Mouse (Mus musculus) liver, embryonic 14.5 days (tissue): ENCODE measurements at regions not wholly inside any gene's neighbourhood (a gene's known extent, or its start where the extent isn't known, plus 50 kb on each side); places are given as distances from the start of the nearest gene placed in this dataset.

Source experiments
- ATAC-seq: fragments of 200-750 bp; cut with Nextera tagmentation; 2 replicates; pipeline ENCODE4 v1.8.0; 2017; ENCODE audit warnings: moderate number of reproducible peaks, mild to moderate bottlenecking, moderate library complexity; ENCODE audit not compliant: insufficient read depth
- DNase-seq, 3 experiments: peaks; one replicate each; pipeline ENCODE4 v3.0.0-alpha.2; 2012 to 2013; ENCODE audit warnings: low read depth in 3 of 3, low spot score in 3 of 3
- H3K27ac ChIP-seq: fragments of 300-500 bp; sonication (generic); 2 replicates; pipeline ENCODE4 v1.5.1; 2014; ENCODE audit warnings: moderate library complexity, mild to moderate bottlenecking, control low read depth, inconsistent platforms
- H3K27me3 ChIP-seq: fragments of 300-500 bp; sonication (generic); 2 replicates; pipeline ENCODE4 v1.6.1; 2014; ENCODE audit warnings: mild to moderate bottlenecking, low read length, moderate library complexity; ENCODE audit not compliant: control insufficient read depth, insufficient read depth
- H3K36me3 ChIP-seq: fragments of 300-500 bp; sonication (generic); replicated peaks from 2 replicates; pipeline ENCODE4 v1.6.1; 2014; ENCODE audit warnings: low read depth; ENCODE audit not compliant: control insufficient read depth, insufficient read depth
- H3K4me1 ChIP-seq, 2 experiments: fragments of 200-500 bp in 1 of 2; fragments of 300-500 bp in 1 of 2; sonication (generic) in 1 of 2; replicated peaks; 2 replicates each; pipeline ENCODE4 v1.6.1; 2012 to 2014; ENCODE audit warnings: antibody characterized with exemption in 1 of 2, inconsistent platforms in 1 of 2, low read length in 1 of 2; ENCODE audit not compliant: control insufficient read depth in 2 of 2, insufficient read depth in 2 of 2
- H3K4me2 ChIP-seq: fragments of 300-500 bp; sonication (generic); 2 replicates; pipeline ENCODE4 v1.6.1; 2014; ENCODE audit warnings: low read depth, mild to moderate bottlenecking, control low read depth, moderate library complexity
- H3K4me3 ChIP-seq, 2 experiments: fragments of 200-500 bp in 1 of 2; fragments of 300-500 bp in 1 of 2; sonication (generic) in 1 of 2; 2 replicates each; pipeline ENCODE4 v1.5.1; 2012 to 2014; ENCODE audit warnings: low read depth in 2 of 2, low read length in 2 of 2, mild to moderate bottlenecking in 2 of 2, control low read depth in 1 of 2, inconsistent platforms in 1 of 2, moderate library complexity in 1 of 2; ENCODE audit not compliant: insufficient read depth in 1 of 2
- H3K9ac ChIP-seq: fragments of 300-500 bp; sonication (generic); replicated peaks from 2 replicates; pipeline ENCODE4 v1.6.1; 2014; ENCODE audit warnings: mild to moderate bottlenecking, control low read depth, moderate library complexity
- H3K9me3 ChIP-seq: fragments of 300-500 bp; sonication (generic); 2 replicates; pipeline ENCODE4 v1.6.1; 2016; ENCODE audit warnings: low read length, mixed read lengths; ENCODE audit not compliant: control insufficient read depth
- CTCF ChIP-seq: IDR thresholded peaks from 2 replicates; pipeline ENCODE4 v1.5.1; 2016; ENCODE audit warnings: antibody characterized with exemption, low read depth, control low read depth
- EP300 ChIP-seq: IDR thresholded peaks from 2 replicates; pipeline ENCODE4 v1.6.1; 2016; ENCODE audit warnings: antibody characterized with exemption, low read depth
- WGBS: fragments of 180-500 bp; shearing (Covaris S2); extraction: QIAGEN DNeasy Blood & Tissue Kit; methylation state at CpG from one replicate; pipeline ENCODE4 v1.1.7; 2014; ENCODE audit not compliant: insufficient replicate concordance; 5-methylcytosine and 5-hydroxymethylcytosine counted together

GRCm38 (mm10) chr4:95487323-95487722, 70.0 kb upstream of the Fggy start:
- Histone ChIP-seq H3K9me3 (no peaks in the 10 kb centered on the region), H3K36me3 (no peaks in the 10 kb centered on the region), H3K27me3 (no peaks in the 10 kb centered on the region), H3K4me2 (no peak overlapping the region), H3K27ac (no peak overlapping the region), H3K9ac (no peak overlapping the region), H3K4me1 (peaks cover 0 to 11% of the 10 kb centered on the region in 2 experiments; a peak in 1 of 4 replicates), H3K4me3 (no peak overlapping the region)
- ATAC-seq, result no peak
- 47% methylated on average over 7 of the region's 7 CpGs for WGBS
- DNase-seq, result no peak
- TF ChIP-seq CTCF, result no peak
- TF ChIP-seq EP300, result no peak

- DNase-seq, result no peak
- H3K27ac ChIP-seq, result no peak overlapping the region
- no peak overlapping the region for H3K4me3 ChIP-seq
- peaks cover 0 to 11% of the 10 kb centered on the region in 2 experiments; a peak in 1 of 4 replicates for H3K4me1 ChIP-seq
- H3K36me3 ChIP-seq, result no peaks in the 10 kb centered on the region
- H3K4me2 ChIP-seq, result no peak overlapping the region; the same call in 1 of the 2 replicates
- 19% methylated on average over 1 of the region's 1 CpGs for WGBS
- no peak overlapping the region for H3K9ac ChIP-seq
- H3K9me3 ChIP-seq, result no peaks in the 10 kb centered on the region
- ATAC-seq, result no peak
- no peaks in the 10 kb centered on the region for H3K27me3 ChIP-seq
- TF ChIP-seq EP300, result no peak
- TF ChIP-seq CTCF, result no peak
These were observed 69.3 kb upstream of the Fggy start for GRCm38 (mm10) chr4:95487969-95488368.

GRCm38 (mm10) chr4:95489059-95489458, 68.2 kb upstream of the Fggy start:
- Histone ChIP-seq H3K9me3 (no peaks in the 10 kb centered on the region), H3K9ac (no peak overlapping the region), H3K36me3 (no peaks in the 10 kb centered on the region), H3K4me2 (no peak overlapping the region), H3K27me3 (no peaks in the 10 kb centered on the region), H3K4me3 (no peak overlapping the region), H3K27ac (no peak overlapping the region), H3K4me1 (peaks cover 0 to 8% of the 10 kb centered on the region in 2 experiments; a peak in 1 of 4 replicates)
- DNase-seq (no peak), ATAC-seq (no peak)
- TF ChIP-seq EP300, result no peak
- WGBS, result 44% methylated on average over 2 of the region's 2 CpGs

- DNase-seq (no peak), ATAC-seq (no peak)
- Histone ChIP-seq H3K4me3 (no peak overlapping the region), H3K27ac (no peak overlapping the region), H3K9me3 (no peaks in the 10 kb centered on the region), H3K36me3 (no peaks in the 10 kb centered on the region), H3K4me1 (no peaks in the 10 kb centered on the region), H3K27me3 (no peaks in the 10 kb centered on the region), H3K4me2 (no peak overlapping the region), H3K9ac (no peak overlapping the region)
- no peak for TF ChIP-seq CTCF
- TF ChIP-seq EP300, result no peak
- 55% methylated on average over 3 of the region's 3 CpGs for WGBS
These were observed 57.0 kb upstream of the Fggy start for GRCm38 (mm10) chr4:95500265-95500664.

- WGBS, result 48% methylated on average over 2 of the region's 2 CpGs
- TF ChIP-seq EP300, result no peak
- TF ChIP-seq CTCF, result no peak
- no peaks in the 10 kb centered on the region for H3K4me1 ChIP-seq
These were observed 56.1 kb upstream of the Fggy start for GRCm38 (mm10) chr4:95501164-95501563.

More at GRCm38 (mm10) chr4:95501164-95501563, 56.1 kb upstream of the Fggy start:
- Histone ChIP-seq H3K36me3 (no peaks in the 10 kb centered on the region), H3K4me3 (no peak overlapping the region), H3K9me3 (no peaks in the 10 kb centered on the region), H3K27me3 (no peaks in the 10 kb centered on the region), H3K9ac (no peak overlapping the region), H3K27ac (no peak overlapping the region), H3K4me2 (no peak overlapping the region)
- ATAC-seq, result no peak
- DNase-seq, result no peak
